Mouse (Mus musculus) hindbrain, embryonic 16.5 days (tissue): Measurements from ENCODE around the gene Pygm. TPM values are rescaled to one million over a fixed set of nuclear protein-coding genes. Genes with fewer than 3 reads are reported as not detected.
A peak's percentile ranks its signal among the peaks of the same experiment; 100 is the strongest.

Experiments used
- ATAC-seq: fragments of 200-750 bp; cut with Nextera tagmentation; 2 replicates; pipeline ENCODE4 v1.8.0; 2017; ENCODE audit warnings: moderate TSS enrichment, moderate library complexity
- H3K27ac ChIP-seq: fragments of 300-500 bp; sonication (generic); 2 replicates; pipeline ENCODE4 v1.5.1; 2014; ENCODE audit warnings: low read depth, mild to moderate bottlenecking, control low read depth, low read length, moderate library complexity
- H3K27me3 ChIP-seq: fragments of 300-500 bp; sonication (generic); replicated peaks from 2 replicates; pipeline ENCODE4 v1.6.1; 2014; ENCODE audit warnings: low read length; ENCODE audit not compliant: control insufficient read depth, insufficient read depth
- H3K36me3 ChIP-seq: fragments of 300-500 bp; sonication (generic); 2 replicates; pipeline ENCODE4 v1.6.1; 2014; ENCODE audit warnings: mild to moderate bottlenecking, low read length, moderate library complexity, mixed read lengths; ENCODE audit not compliant: control insufficient read depth, insufficient read depth
- H3K4me1 ChIP-seq: fragments of 300-500 bp; sonication (generic); 2 replicates; pipeline ENCODE4 v1.6.1; 2014; ENCODE audit warnings: low read depth, low read length; ENCODE audit not compliant: control insufficient read depth, insufficient read depth
- H3K4me2 ChIP-seq: fragments of 300-500 bp; sonication (generic); 2 replicates; pipeline ENCODE4 v1.6.1; 2014; ENCODE audit warnings: mild to moderate bottlenecking, low read length, control low read depth, moderate library complexity
- H3K4me3 ChIP-seq: fragments of 300-500 bp; sonication (generic); 2 replicates; pipeline ENCODE4 v1.5.1; 2014; ENCODE audit warnings: mild to moderate bottlenecking, low read length, control low read depth, moderate library complexity
- H3K9ac ChIP-seq: fragments of 300-500 bp; sonication (generic); 2 replicates; pipeline ENCODE4 v1.6.1; 2014; ENCODE audit warnings: low read depth, mild to moderate bottlenecking, control low read depth, low read length, moderate library complexity
- H3K9me3 ChIP-seq: fragments of 300-500 bp; sonication (generic); 2 replicates; pipeline ENCODE4 v1.6.1; 2014; ENCODE audit warnings: mild to moderate bottlenecking, low read length, moderate library complexity; ENCODE audit not compliant: control insufficient read depth
- WGBS: fragments of 180-500 bp; shearing (Covaris S2); extraction: QIAGEN DNeasy Blood & Tissue Kit; methylation state at CpG from one replicate; pipeline ENCODE4 v1.1.7; 2014; 5-methylcytosine and 5-hydroxymethylcytosine counted together
- polyA plus RNA-seq: library from polyadenylated mRNA; unstranded; fragments of >200 nt; fragmentation: Nextera tagmentation; extraction: Ambion mirVana; gene quantifications from 2 replicates; pipeline ENCODE4 v1.2.1, GENCODE M21; 2015

Gene Pygm
- polyA plus RNA-seq, 1 experiment from 2014 or later: 10.2 TPM

- H3K4me2 ChIP-seq: no peak overlapping the region
- H3K4me1 ChIP-seq: no peaks in the 10 kb centered on the region
- H3K9ac ChIP-seq: no peak overlapping the region
- no peaks in the 10 kb centered on the region for H3K27me3 ChIP-seq
- WGBS: 75% methylated on average over 5 of the region's 5 CpGs
- no peaks in the 10 kb centered on the region for H3K9me3 ChIP-seq
- ATAC-seq: no peak
- no peak overlapping the region for H3K27ac ChIP-seq
- peaks cover 3% of the 10 kb centered on the region; the same call in 1 of the 2 replicates for H3K36me3 ChIP-seq
- no peak overlapping the region for H3K4me3 ChIP-seq
These were observed 25.0 kb downstream of the Pygm start for GRCm38 (mm10) chr19:6409176-6409575.

- Histone ChIP-seq H3K36me3 (peaks cover 3% of the 10 kb centered on the region; the same call in 1 of the 2 replicates), H3K4me1 (no peaks in the 10 kb centered on the region; the same call in 1 of the 2 replicates), H3K27ac (no peak overlapping the region), H3K4me3 (no peak overlapping the region), H3K9me3 (no peaks in the 10 kb centered on the region), H3K9ac (no peak overlapping the region), H3K4me2 (no peak overlapping the region), H3K27me3 (no peaks in the 10 kb centered on the region)
- no peak for ATAC-seq
- 87% methylated on average over 5 of the region's 5 CpGs for WGBS
These were observed 25.7 kb downstream of the Pygm start for GRCm38 (mm10) chr19:6409936-6410335.

GRCm38 (mm10) chr19:6412798-6413197, 28.6 kb downstream of the Pygm start:
- ATAC-seq: no peak
- Histone ChIP-seq H3K4me1 (peaks cover 28% of the 10 kb centered on the region), H3K36me3 (no peaks in the 10 kb centered on the region; the same call in 1 of the 2 replicates), H3K27ac (no peak overlapping the region), H3K4me2 (no peak overlapping the region), H3K27me3 (no peaks in the 10 kb centered on the region), H3K4me3 (no peak overlapping the region), H3K9ac (no peak overlapping the region), H3K9me3 (no peaks in the 10 kb centered on the region)
- WGBS: 75% methylated on average over 14 of the region's 14 CpGs

- no peak for ATAC-seq
- peaks cover 34% of the 10 kb centered on the region for H3K4me1 ChIP-seq
- no peaks in the 10 kb centered on the region for H3K36me3 ChIP-seq
- no peaks in the 10 kb centered on the region for H3K27me3 ChIP-seq
- no peak overlapping the region for H3K4me3 ChIP-seq
- H3K4me2 ChIP-seq: no peak overlapping the region
- peak overlapping the region; percentile 28 for H3K9ac ChIP-seq
- 34% methylated on average over 6 of the region's 6 CpGs for WGBS
- peak overlapping the region; percentile 77 for H3K27ac ChIP-seq
- H3K9me3 ChIP-seq: no peaks in the 10 kb centered on the region
These were observed 31.3 kb downstream of the Pygm start for GRCm38 (mm10) chr19:6415454-6415853.

GRCm38 (mm10) chr19:6416124-6416770, 32.0 kb downstream of the Pygm start:
- 2% methylated on average over 9 of the region's 9 CpGs for WGBS
- Histone ChIP-seq H3K36me3 (no peaks in the 10 kb centered on the region), H3K27ac (peak overlapping the region; percentile 77), H3K4me3 (no peak overlapping the region), H3K9ac (peak overlapping the region; percentile 48), H3K4me2 (peak overlapping the region; percentile 11; the same call in 1 of the 2 replicates), H3K4me1 (peaks cover 42% of the 10 kb centered on the region), H3K9me3 (no peaks in the 10 kb centered on the region), H3K27me3 (no peaks in the 10 kb centered on the region)
- ATAC-seq: 0 out of 2 replicates have a peak, but pooled peaks have one; percentile 3

GRCm38 (mm10) chr19:6416894-6417761, 32.9 kb downstream of the Pygm start:
- H3K9me3 ChIP-seq: no peaks in the 10 kb centered on the region
- no peak overlapping the region for H3K4me3 ChIP-seq
- 60% methylated on average over 11 of the region's 12 CpGs for WGBS
- ATAC-seq: no peak
- H3K4me2 ChIP-seq: peak overlapping the region; percentile 92; the same call in 1 of the 2 replicates
- no peaks in the 10 kb centered on the region for H3K36me3 ChIP-seq
- peak overlapping the region; percentile 95 for H3K27ac ChIP-seq
- peaks cover 50% of the 10 kb centered on the region for H3K4me1 ChIP-seq
- no peaks in the 10 kb centered on the region for H3K27me3 ChIP-seq
- H3K9ac ChIP-seq: 0 out of 2 replicates have a peak overlapping the region, but pooled peaks have one; percentile 48

- H3K4me1 ChIP-seq: peaks cover 62% of the 10 kb centered on the region
- peak; percentile 94 for ATAC-seq
- peak within 1 kb of the TSS; percentile 95 for H3K27ac ChIP-seq
- peak within 1 kb of the TSS; percentile 86 for H3K9ac ChIP-seq
- no peaks in the 10 kb centered on the region for H3K9me3 ChIP-seq
- no peaks in the 10 kb centered on the region for H3K27me3 ChIP-seq
- H3K4me2 ChIP-seq: peak within 1 kb of the TSS; percentile 92
- H3K36me3 ChIP-seq: no peaks in the 10 kb centered on the region
- 1% methylated on average over 42 of the region's 46 CpGs for WGBS
- peak within 1 kb of the TSS; percentile 70 for H3K4me3 ChIP-seq
These were observed 34.2 kb downstream of the Pygm start, which contains the start of gene Nrxn2 for GRCm38 (mm10) chr19:6418233-6418879. TSS of gene Nrxn2 (plus strand) at chr19:6418731.

- Histone ChIP-seq H3K36me3 (no peaks in the 10 kb centered on the region), H3K4me1 (peaks cover 70% of the 10 kb centered on the region), H3K27me3 (no peaks in the 10 kb centered on the region), H3K27ac (peak overlapping the region; percentile 94), H3K9ac (peak overlapping the region; percentile 86), H3K9me3 (no peaks in the 10 kb centered on the region), H3K4me2 (peak overlapping the region; percentile 92), H3K4me3 (peak overlapping the region; percentile 70)
- peak; percentile 4 for ATAC-seq
- 3% methylated on average over 19 of the region's 23 CpGs for WGBS
These were observed 34.9 kb downstream of the Pygm start for GRCm38 (mm10) chr19:6418984-6419692.
